Mouse (Mus musculus) heart, embryonic 14.5 days (tissue): ENCODE results near the gene Cfap221. TPM values are rescaled to one million over a fixed set of nuclear protein-coding genes. Genes with fewer than 3 reads are reported as not detected.

Experiments
- ATAC-seq: fragments of 200-750 bp; cut with Nextera tagmentation; 2 replicates; pipeline ENCODE4 v1.8.0; 2017; ENCODE audit warnings: low read depth, moderate TSS enrichment; ENCODE audit not compliant: insufficient number of reproducible peaks, insufficient read depth, low FRiP score
- H3K27ac ChIP-seq, 2 experiments: fragments of 200-500 bp in 1 of 2; fragments of 300-500 bp in 1 of 2; sonication (generic) in 1 of 2; replicated peaks in 1 of 2; 2 replicates each; pipeline ENCODE4 v1.5.1; 2012 to 2014; ENCODE audit warnings: low read depth in 2 of 2, low read length in 2 of 2, control low read depth in 1 of 2, mild to moderate bottlenecking in 1 of 2, mixed read lengths in 1 of 2; ENCODE audit not compliant: control insufficient read depth in 1 of 2, insufficient read depth in 1 of 2
- H3K27me3 ChIP-seq: fragments of 300-500 bp; sonication (generic); 2 replicates; pipeline ENCODE4 v1.6.1; 2014; ENCODE audit warnings: mild to moderate bottlenecking, low read length, control low read depth; ENCODE audit not compliant: control insufficient read depth, insufficient read depth
- H3K36me3 ChIP-seq: fragments of 300-500 bp; sonication (generic); 2 replicates; pipeline ENCODE4 v1.6.1; 2014; ENCODE audit warnings: mild to moderate bottlenecking, control low read depth, low read length, mixed read lengths; ENCODE audit not compliant: control insufficient read depth, insufficient read depth
- H3K4me1 ChIP-seq, 2 experiments: fragments of 200-500 bp in 1 of 2; fragments of 300-500 bp in 1 of 2; sonication (generic) in 1 of 2; 2 replicates each; pipeline ENCODE4 v1.6.1; 2012 to 2014; ENCODE audit warnings: low read length in 2 of 2, control low read depth in 1 of 2, mixed read lengths in 1 of 2; ENCODE audit not compliant: control insufficient read depth in 2 of 2, insufficient read depth in 2 of 2
- H3K4me2 ChIP-seq: fragments of 300-500 bp; sonication (generic); 2 replicates; pipeline ENCODE4 v1.6.1; 2014; ENCODE audit warnings: mild to moderate bottlenecking, low read length
- H3K4me3 ChIP-seq, 2 experiments: fragments of 200-500 bp in 1 of 2; fragments of 300-500 bp in 1 of 2; sonication (generic) in 1 of 2; 2 replicates each; pipeline ENCODE4 v1.5.1; 2012 to 2014; ENCODE audit warnings: low read length in 2 of 2, mild to moderate bottlenecking in 2 of 2, control low read depth in 1 of 2, low read depth in 1 of 2, moderate library complexity in 1 of 2; ENCODE audit not compliant: control insufficient read depth in 1 of 2, insufficient read depth in 1 of 2
- H3K9ac ChIP-seq: fragments of 300-500 bp; sonication (generic); 2 replicates; pipeline ENCODE4 v1.6.1; 2014; ENCODE audit warnings: mild to moderate bottlenecking, low read length
- H3K9me3 ChIP-seq: fragments of 300-500 bp; sonication (generic); 2 replicates; pipeline ENCODE4 v1.6.1; 2016; ENCODE audit warnings: low read length, control low read depth; ENCODE audit not compliant: control insufficient read depth
- WGBS: fragments of 180-500 bp; shearing (Covaris S2); extraction: QIAGEN DNeasy Blood & Tissue Kit; methylation state at CpG from one replicate; pipeline ENCODE4 v1.1.7; 2014; 5-methylcytosine and 5-hydroxymethylcytosine counted together
- polyA plus RNA-seq: library from polyadenylated mRNA; unstranded; fragments of >200 nt; fragmentation: Nextera tagmentation; extraction: Ambion mirVana; gene quantifications from 2 replicates; pipeline ENCODE4 v1.2.1, GENCODE M21; 2014

The Cfap221 gene
- polyA plus RNA-seq, 1 experiment from 2014 or later: not detected

- Histone ChIP-seq H3K9ac (no peak overlapping the region), H3K4me2 (no peak overlapping the region), H3K27me3 (no peaks in the 10 kb centered on the region), H3K27ac (no peak overlapping the region), H3K4me3 (no peak overlapping the region), H3K4me1 (no peaks in the 10 kb centered on the region), H3K9me3 (no peaks in the 10 kb centered on the region), H3K36me3 (no peaks in the 10 kb centered on the region)
- no peak for ATAC-seq
- 92% methylated on average over 4 of the region's 4 CpGs for WGBS
These were observed 37.6 kb downstream of the Cfap221 start for GRCm38 (mm10) chr1:119959464-119959863.

- Histone ChIP-seq H3K36me3 (no peaks in the 10 kb centered on the region), H3K9ac (no peak overlapping the region), H3K27ac (no peak overlapping the region), H3K27me3 (no peaks in the 10 kb centered on the region), H3K9me3 (no peaks in the 10 kb centered on the region), H3K4me2 (no peak overlapping the region), H3K4me1 (no peaks in the 10 kb centered on the region), H3K4me3 (no peak overlapping the region)
- ATAC-seq: no peak
- WGBS: 53% methylated on average over 9 of the region's 9 CpGs
These were observed 39.3 kb downstream of the Cfap221 start for GRCm38 (mm10) chr1:119957716-119958222.

GRCm38 (mm10) chr1:119954680-119955079 is 42.4 kb downstream of the Cfap221 start:
- no peak overlapping the region for H3K4me3 ChIP-seq
- H3K36me3 ChIP-seq: no peaks in the 10 kb centered on the region
- H3K4me2 ChIP-seq: no peak overlapping the region
- H3K27ac ChIP-seq: no peak overlapping the region
- no peaks in the 10 kb centered on the region for H3K27me3 ChIP-seq
- H3K9ac ChIP-seq: no peak overlapping the region
- ATAC-seq: no peak
- H3K4me1 ChIP-seq: no peaks in the 10 kb centered on the region
- H3K9me3 ChIP-seq: no peaks in the 10 kb centered on the region
- WGBS: 75% methylated on average over 2 of the region's 2 CpGs

- H3K9me3 ChIP-seq: no peaks in the 10 kb centered on the region
- no peaks in the 10 kb centered on the region for H3K4me1 ChIP-seq
- no peak overlapping the region for H3K27ac ChIP-seq
- H3K4me3 ChIP-seq: no peak overlapping the region
- 80% methylated on average over 9 of the region's 9 CpGs for WGBS
- no peak overlapping the region for H3K4me2 ChIP-seq
- no peaks in the 10 kb centered on the region for H3K27me3 ChIP-seq
- H3K9ac ChIP-seq: no peak overlapping the region
- no peak for ATAC-seq
- H3K36me3 ChIP-seq: no peaks in the 10 kb centered on the region
These were observed 43.6 kb downstream of the Cfap221 start for GRCm38 (mm10) chr1:119953456-119953855.

- WGBS: 91% methylated on average over 8 of the region's 8 CpGs
- H3K9ac ChIP-seq: no peak overlapping the region
- no peak overlapping the region for H3K4me3 ChIP-seq
- ATAC-seq: no peak
- no peaks in the 10 kb centered on the region for H3K9me3 ChIP-seq
- no peaks in the 10 kb centered on the region for H3K36me3 ChIP-seq
- H3K4me1 ChIP-seq: no peaks in the 10 kb centered on the region
- H3K4me2 ChIP-seq: no peak overlapping the region
- H3K27ac ChIP-seq: no peak overlapping the region
- H3K27me3 ChIP-seq: no peaks in the 10 kb centered on the region
These were observed 46.9 kb downstream of the Cfap221 start for GRCm38 (mm10) chr1:119950086-119950485.

GRCm38 (mm10) chr1:119936861-119937260 is 60.2 kb downstream of the Cfap221 start:
- H3K9ac ChIP-seq: no peak overlapping the region
- no peak overlapping the region for H3K4me2 ChIP-seq
- no peak overlapping the region for H3K27ac ChIP-seq
- no peaks in the 10 kb centered on the region for H3K4me1 ChIP-seq
- H3K9me3 ChIP-seq: 0 out of 2 replicates have a peak, but pooled peaks cover 3% of the 10 kb centered on the region
- no peak overlapping the region for H3K4me3 ChIP-seq
- no peak for ATAC-seq
- WGBS: 21% methylated on average over 7 of the region's 7 CpGs
- H3K36me3 ChIP-seq: no peaks in the 10 kb centered on the region
- no peaks in the 10 kb centered on the region for H3K27me3 ChIP-seq

GRCm38 (mm10) chr1:119931421-119932150 is 65.4 kb downstream of the Cfap221 start:
- no peak overlapping the region for H3K4me2 ChIP-seq
- no peaks in the 10 kb centered on the region for H3K4me1 ChIP-seq
- no peaks in the 10 kb centered on the region for H3K36me3 ChIP-seq
- 73% methylated on average over 4 of the region's 4 CpGs for WGBS
- H3K27me3 ChIP-seq: no peaks in the 10 kb centered on the region
- H3K4me3 ChIP-seq: no peak overlapping the region
- H3K9me3 ChIP-seq: no peaks in the 10 kb centered on the region
- H3K9ac ChIP-seq: no peak overlapping the region
- ATAC-seq: no peak
- H3K27ac ChIP-seq: no peak overlapping the region

- no peak overlapping the region for H3K9ac ChIP-seq
- no peak for ATAC-seq
These were observed 67.3 kb downstream of the Cfap221 start for GRCm38 (mm10) chr1:119929715-119930114.

More at GRCm38 (mm10) chr1:119929715-119930114, 67.3 kb downstream of the Cfap221 start:
- no peak overlapping the region for H3K27ac ChIP-seq
- no peak overlapping the region for H3K4me2 ChIP-seq
- H3K36me3 ChIP-seq: no peaks in the 10 kb centered on the region
- WGBS: 53% methylated on average over 1 of the region's 1 CpGs
- H3K4me3 ChIP-seq: no peak overlapping the region
- no peaks in the 10 kb centered on the region for H3K4me1 ChIP-seq
- no peaks in the 10 kb centered on the region for H3K27me3 ChIP-seq
- no peaks in the 10 kb centered on the region for H3K9me3 ChIP-seq
